Mouse (Mus musculus): Measurements from ENCODE around the gene Olr1.
"Not testable (repeated sequence)": the region's sequence is repeated elsewhere in the genome, so short reads cannot be mapped to it uniquely, and the experiment has no call there.

Gene Olr1

GRCm38 (mm10) chr6:129512367-129512766 is 5.4 kb upstream of the Olr1 start, which contains the start of gene Tmem52b:
Gene Tmem52b (plus strand): TSS chr6:129512555.
- DNase-seq (ENCODE audit: low spot score in 2 of 2), result no peak

- no peak for DNase-seq (ENCODE audit: low spot score in 2 of 2)
Measured at GRCm38 (mm10) chr6:129510120-129510911, 3.4 kb upstream of the Olr1 start.

- DNase-seq (ENCODE audit: low spot score in 2 of 2), result no peak
Measured at GRCm38 (mm10) chr6:129503471-129503870, 3.5 kb downstream of the Olr1 start.

GRCm38 (mm10) chr6:129499516-129499915 is 7.4 kb downstream of the Olr1 start:
- DNase-seq (ENCODE audit: low spot score in 2 of 2), result not testable (repeated sequence)

GRCm38 (mm10) chr6:129497345-129498218 is 9.4 kb downstream of the Olr1 start:
- no peak for DNase-seq (ENCODE audit: low spot score in 2 of 2)

- no peak for DNase-seq (ENCODE audit: low spot score in 2 of 2)
Measured at GRCm38 (mm10) chr6:129494924-129495323, 12.0 kb downstream of the Olr1 start.

- no peak for DNase-seq (ENCODE audit: low spot score in 2 of 2)
Measured at GRCm38 (mm10) chr6:129480089-129480958, 26.6 kb downstream of the Olr1 start.

- DNase-seq (ENCODE audit: low spot score in 2 of 2), result peak in 1 of 2 experiments; percentile 1
Measured at GRCm38 (mm10) chr6:129476404-129477126, 30.4 kb downstream of the Olr1 start.

GRCm38 (mm10) chr6:129472627-129473026 is 34.3 kb downstream of the Olr1 start:
- DNase-seq (ENCODE audit: low spot score in 2 of 2), result no peak

- no peak for DNase-seq (ENCODE audit: low spot score in 2 of 2)
Measured at GRCm38 (mm10) chr6:129471386-129471785, 35.6 kb downstream of the Olr1 start.

- DNase-seq (ENCODE audit: low spot score in 2 of 2), result no peak
Measured at GRCm38 (mm10) chr6:129451411-129452039, 55.4 kb downstream of the Olr1 start, which contains the start of gene Clec1a. Gene Clec1a (minus strand): TSS chr6:129452000.

- no peak for DNase-seq (ENCODE audit: low spot score in 2 of 2)
Measured at GRCm38 (mm10) chr6:129449743-129450142, 57.2 kb downstream of the Olr1 start.

- DNase-seq (ENCODE audit: low spot score in 2 of 2), result no peak
Measured at GRCm38 (mm10) chr6:129438033-129438432, 68.9 kb downstream of the Olr1 start.

GRCm38 (mm10) chr6:129436025-129436424 is 70.9 kb downstream of the Olr1 start:
- no peak for DNase-seq (ENCODE audit: low spot score in 2 of 2)

All from natural killer cell, adult 2 months (primary cell).